In the genomic region with DNA sequence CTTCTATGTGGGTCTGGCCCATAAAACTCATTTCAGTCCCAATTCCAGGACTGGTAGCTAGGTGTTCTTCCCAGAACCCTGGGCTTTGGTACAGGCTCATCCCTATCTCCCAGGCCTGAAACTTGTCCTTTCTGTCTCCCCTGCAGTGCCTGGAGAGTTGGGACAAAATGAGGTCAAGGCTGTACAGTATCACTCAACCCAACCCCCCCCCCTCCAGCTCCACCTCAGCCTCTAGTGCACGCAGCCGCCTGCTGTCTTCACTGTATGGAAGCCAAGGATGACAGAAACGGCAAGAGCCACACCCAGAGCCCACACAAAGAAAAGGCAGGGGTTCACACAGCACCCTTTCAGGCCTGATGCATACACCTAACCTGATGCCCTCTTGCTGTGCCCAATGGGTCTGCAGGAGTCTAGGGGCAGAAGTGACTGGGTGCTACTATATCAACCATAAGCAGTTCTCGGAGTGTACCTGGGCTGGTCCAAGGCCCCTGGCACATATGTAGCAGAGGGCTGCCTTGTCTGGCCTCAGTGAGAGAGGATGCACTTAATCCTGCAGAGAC, we compare ENCODE assay signal across 11 mouse cellular contexts. TPM values are rescaled to one million over a fixed set of nuclear protein-coding genes. Genes with fewer than 3 reads are reported as not detected.
DNase-seq lines count a peak whose midpoint lies in the region; ATAC-seq lines count a peak whose summit lies in the region.
"Had no signal": no experiment of that assay in that cellular context is flagged by ENCODE, and none has a peak within 500 bp of the region (broad histone marks: within the 10 kb centered on the region; RNA-seq: fewer than 3 reads in every experiment).

No protein-coding gene starts in this region.

- no peak for DNase-seq in heart, postnatal 4 days
- no peak for DNase-seq in neural tube, embryonic 10.5 days (ENCODE audit: extremely low spot score, low spot score)
- DNase-seq in gastrocnemius, postnatal 4 days (ENCODE audit: low spot score in 2 of 2): no peak
- DNase-seq: thymus, postnatal 36 days had no signal

- H3K36me3 ChIP-seq in heart, embryonic 16.5 days (ENCODE audit: control insufficient read depth, insufficient read depth): no peaks in the 10 kb centered on the region
- no peaks in the 10 kb centered on the region for H3K36me3 ChIP-seq in neural tube, embryonic 13.5 days
- H3K36me3 ChIP-seq in intestine, embryonic 15.5 days: no peaks in the 10 kb centered on the region
- H3K36me3 ChIP-seq in stomach, embryonic 16.5 days (ENCODE audit: control insufficient read depth, insufficient read depth, low read length): no peaks in the 10 kb centered on the region

- no peaks in the 10 kb centered on the region for H3K9me3 ChIP-seq in heart, embryonic 16.5 days (replicated peaks; ENCODE audit: control insufficient read depth, low read length)
- H3K9me3 ChIP-seq in neural tube, embryonic 13.5 days: no peaks in the 10 kb centered on the region
- H3K9me3 ChIP-seq in intestine, embryonic 15.5 days: no peaks in the 10 kb centered on the region
- no peaks in the 10 kb centered on the region for H3K9me3 ChIP-seq in stomach, embryonic 16.5 days (replicated peaks; ENCODE audit: control insufficient read depth, low read length)
- H3K9me3 ChIP-seq: forebrain, embryonic 10.5 days had no signal

- WGBS in heart, embryonic 16.5 days: 27% methylated on average over 4 of the region's 4 CpGs
- 85% methylated on average over 4 of the region's 4 CpGs for WGBS in neural tube, embryonic 13.5 days
- 38% methylated on average over 4 of the region's 4 CpGs for WGBS in intestine, embryonic 15.5 days
- WGBS in stomach, embryonic 16.5 days: 33% methylated on average over 4 of the region's 4 CpGs

- peak; percentile 19; the same call in 1 of the 2 replicates for ATAC-seq in heart, embryonic 16.5 days (replicated peaks; ENCODE audit: extremely low read depth, insufficient read depth, low FRiP score)
- ATAC-seq in neural tube, embryonic 13.5 days (ENCODE audit: low read depth): no peak
- ATAC-seq in intestine, embryonic 15.5 days: peak; percentile 16; the same call in 1 of the 2 replicates
- ATAC-seq in stomach, embryonic 16.5 days (ENCODE audit: insufficient read depth, low FRiP score): peak; percentile 38; the same call in 1 of the 2 replicates
- no peak for ATAC-seq in erythroblast, adult 5-6 weeks (replicated peaks; ENCODE audit: low FRiP score, poor library complexity, severe bottlenecking)

- H3K4me1 ChIP-seq in heart, embryonic 16.5 days (ENCODE audit: control insufficient read depth, insufficient read depth, low read length): peaks cover 40% of the 10 kb centered on the region
- peaks cover 51% of the 10 kb centered on the region for H3K4me1 ChIP-seq in neural tube, embryonic 13.5 days (replicated peaks)
- H3K4me1 ChIP-seq in intestine, embryonic 15.5 days (replicated peaks): peaks cover 26% of the 10 kb centered on the region
- H3K4me1 ChIP-seq in stomach, embryonic 16.5 days (ENCODE audit: control insufficient read depth, insufficient read depth, low read length): peaks cover 41% of the 10 kb centered on the region

- peak overlapping the region; percentile 69 for H3K27ac ChIP-seq in heart, embryonic 16.5 days (ENCODE audit: low read length)
- 0 out of 2 replicates have a peak overlapping the region, but pooled peaks have one; percentile 39 for H3K27ac ChIP-seq in neural tube, embryonic 13.5 days (replicated peaks)
- H3K27ac ChIP-seq in intestine, embryonic 15.5 days: peak overlapping the region; percentile 71
- H3K27ac ChIP-seq in stomach, embryonic 16.5 days (ENCODE audit: low read length): peak overlapping the region; percentile 69

- H3K4me2 ChIP-seq in heart, embryonic 16.5 days (ENCODE audit: low read depth, low read length): no peak overlapping the region
- H3K4me2 ChIP-seq in neural tube, embryonic 13.5 days: no peak overlapping the region
- no peak overlapping the region for H3K4me2 ChIP-seq in intestine, embryonic 15.5 days (replicated peaks)
- H3K4me2 ChIP-seq in stomach, embryonic 16.5 days (ENCODE audit: low read depth, low read length): no peak overlapping the region

- H3K9ac ChIP-seq in heart, embryonic 16.5 days (ENCODE audit: low read length): no peak overlapping the region; the same call in 1 of the 2 replicates
- H3K9ac ChIP-seq in neural tube, embryonic 13.5 days: no peak overlapping the region; the same call in 1 of the 2 replicates
- no peak overlapping the region for H3K9ac ChIP-seq in intestine, embryonic 15.5 days
- no peak overlapping the region for H3K9ac ChIP-seq in stomach, embryonic 16.5 days (ENCODE audit: low read length)

- H3K27me3 ChIP-seq in heart, embryonic 16.5 days (ENCODE audit: control insufficient read depth, insufficient read depth, low read length): no peaks in the 10 kb centered on the region
- no peaks in the 10 kb centered on the region for H3K27me3 ChIP-seq in neural tube, embryonic 13.5 days
- no peaks in the 10 kb centered on the region for H3K27me3 ChIP-seq in intestine, embryonic 15.5 days (replicated peaks)
- H3K27me3 ChIP-seq in stomach, embryonic 16.5 days (ENCODE audit: control insufficient read depth, insufficient read depth, low read length): no peaks in the 10 kb centered on the region
- H3K27me3 ChIP-seq: Patski had no signal

- H3K4me3 ChIP-seq in heart, embryonic 16.5 days (ENCODE audit: low read length): no peak overlapping the region
- H3K4me3 ChIP-seq in neural tube, embryonic 13.5 days: no peak overlapping the region
- H3K4me3 ChIP-seq in intestine, embryonic 15.5 days (replicated peaks): no peak overlapping the region
- H3K4me3 ChIP-seq in stomach, embryonic 16.5 days (replicated peaks; ENCODE audit: low read length): no peak overlapping the region
- H3K4me3 ChIP-seq: forebrain, embryonic 10.5 days had no signal

RNA-seq across cellular contexts. Expression of gene Map3k14, which starts 20.5 kb away (rescaled TPM):
- polyA plus RNA-seq in heart, embryonic 16.5 days (2015; fragmentation: Nextera tagmentation; extraction: Ambion mirVana): 3.0 and 4.8 TPM in 2 replicates
- total RNA-seq in heart, postnatal 4 days (2021): 1 to 10 TPM; 2.7 to 3.4 TPM
- polyA plus RNA-seq in neural tube, embryonic 13.5 days (2015; fragmentation: Nextera tagmentation; extraction: Ambion mirVana): 3.5 and 4.7 TPM in 2 replicates
- 2.9 and 3.6 TPM in 2 replicates for polyA plus RNA-seq in intestine, embryonic 15.5 days (2015; fragmentation: Nextera tagmentation; extraction: Ambion mirVana)
- polyA plus RNA-seq in stomach, embryonic 16.5 days (2015; fragmentation: Nextera tagmentation; extraction: Ambion mirVana): 4.2 and 4.9 TPM in 2 replicates
- 1.5 and 2.7 TPM in 2 replicates for total RNA-seq in erythroblast, adult 5-6 weeks (2015; ENCODE audit: low replicate concordance)
- 2.8 and 4.3 TPM in 2 replicates for total RNA-seq in erythroblast, adult 5-6 weeks (2017; ENCODE audit: low replicate concordance)
- total RNA-seq in gastrocnemius, postnatal 4 days (2021): 1 to 10 TPM; 7.7 to 7.8 TPM

RNA-seq across cellular contexts. Expression of gene Spata32, which starts 28.6 kb away (rescaled TPM):
- polyA plus RNA-seq in heart, embryonic 16.5 days (2015; fragmentation: Nextera tagmentation; extraction: Ambion mirVana): not detected in 2 replicates
- total RNA-seq in heart, postnatal 4 days (2021): not detected
- 0.17 and 0.28 TPM in 2 replicates for polyA plus RNA-seq in neural tube, embryonic 13.5 days (2015; fragmentation: Nextera tagmentation; extraction: Ambion mirVana)
- polyA plus RNA-seq in intestine, embryonic 15.5 days (2015; fragmentation: Nextera tagmentation; extraction: Ambion mirVana): not detected in 2 replicates
- polyA plus RNA-seq in stomach, embryonic 16.5 days (2015; fragmentation: Nextera tagmentation; extraction: Ambion mirVana): not detected in 2 replicates
- not detected in 2 replicates for total RNA-seq in erythroblast, adult 5-6 weeks (2015; ENCODE audit: low replicate concordance)
- not detected in 2 replicates for total RNA-seq in erythroblast, adult 5-6 weeks (2017; ENCODE audit: low replicate concordance)
- total RNA-seq in gastrocnemius, postnatal 4 days (2021): not detected
- polyA plus RNA-seq: forebrain, embryonic 10.5 days; Patski had no signal

RNA-seq across cellular contexts. Expression of gene 1700023F06Rik, which starts 38.5 kb away (rescaled TPM):
- polyA plus RNA-seq in heart, embryonic 16.5 days (2015; fragmentation: Nextera tagmentation; extraction: Ambion mirVana): 0.17 and 0.25 TPM in 2 replicates
- not detected for total RNA-seq in heart, postnatal 4 days (2021)
- polyA plus RNA-seq in neural tube, embryonic 13.5 days (2015; fragmentation: Nextera tagmentation; extraction: Ambion mirVana): 0.72 and 0.95 TPM in 2 replicates
- polyA plus RNA-seq in intestine, embryonic 15.5 days (2015; fragmentation: Nextera tagmentation; extraction: Ambion mirVana): 0.73 and 1.0 TPM in 2 replicates
- polyA plus RNA-seq in stomach, embryonic 16.5 days (2015; fragmentation: Nextera tagmentation; extraction: Ambion mirVana): 0.67 and 0.83 TPM in 2 replicates
- total RNA-seq in erythroblast, adult 5-6 weeks (2015; ENCODE audit: low replicate concordance): not detected in 2 replicates
- total RNA-seq in erythroblast, adult 5-6 weeks (2017; ENCODE audit: low replicate concordance): not detected in 2 replicates
- total RNA-seq in gastrocnemius, postnatal 4 days (2021): not detected

Comparison
In these comparisons a context has a peak if more than half of its experiments do, and no peak if none do; other contexts are left out.
1. ATAC-seq: peak in heart, embryonic 16.5 days (single experiment), intestine, embryonic 15.5 days (single experiment) and stomach, embryonic 16.5 days (single experiment); none in neural tube, embryonic 13.5 days (single experiment) and erythroblast, adult 5-6 weeks (single experiment).
2. Peak in every context shown above with its lines, with median percentiles within 50 percentile points of each other: H3K27ac ChIP-seq.